15 mouse cellular contexts compared by ENCODE assay signal in the genomic region with DNA sequence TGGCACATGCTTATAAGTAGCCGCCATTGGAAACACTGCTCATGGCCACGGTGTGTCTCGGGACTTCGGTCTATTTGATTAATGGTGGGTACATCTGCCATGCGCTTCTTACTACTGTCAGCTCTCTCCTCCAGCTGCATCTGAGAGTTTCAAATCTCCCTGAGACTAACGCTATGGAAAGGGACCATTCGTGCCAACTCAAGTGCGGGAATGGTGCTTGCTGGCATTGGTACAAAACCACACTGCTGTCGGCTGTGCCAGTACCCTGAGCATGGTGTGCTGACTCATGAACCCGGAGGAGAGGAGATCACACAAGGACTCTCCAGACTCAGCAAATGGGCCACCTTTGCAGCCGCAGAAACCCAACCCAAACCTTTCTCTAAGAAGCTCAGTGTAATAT.
DNase-seq lines count a peak whose midpoint lies in the region; ATAC-seq and TF ChIP-seq lines count a peak whose summit lies in the region.
"Had no signal": no experiment of that assay in that cellular context is flagged by ENCODE, and none has a peak within 500 bp of the region (broad histone marks: within the 10 kb centered on the region; RNA-seq: fewer than 3 reads in every experiment).

No protein-coding gene starts in this region.

- 89% methylated on average over 11 of the region's 11 CpGs for WGBS in intestine, postnatal 0 days
- WGBS in lung, adult 2 months, result 85% methylated on average over 11 of the region's 11 CpGs

- peak; percentile 64; the same call in 1 of the 2 replicates for ATAC-seq in cerebellum, adult (ENCODE audit: insufficient number of reproducible peaks, low FRiP score, low TSS enrichment)
- ATAC-seq in intestine, postnatal 0 days, result no peak
- ATAC-seq: intestine, embryonic 16.5 days had no signal

- H3K4me3 ChIP-seq in intestine, postnatal 0 days (ENCODE audit: low read depth, low read length), result no peak overlapping the region
- H3K4me3 ChIP-seq in lung, adult 2 months (replicated peaks; ENCODE audit: extremely low read depth, low read depth, low read length), result no peak overlapping the region
- H3K4me3 ChIP-seq: heart, embryonic 12.5 days; liver, embryonic 13.5 days had no signal

- H3K9ac ChIP-seq in intestine, postnatal 0 days (ENCODE audit: low read depth, low read length), result no peak overlapping the region
- H3K9ac ChIP-seq: heart, embryonic 12.5 days; liver, embryonic 13.5 days had no signal

- H3K27me3 ChIP-seq in intestine, postnatal 0 days (replicated peaks; ENCODE audit: control insufficient read depth, insufficient read depth, low read length), result no peaks in the 10 kb centered on the region
- H3K27me3 ChIP-seq: heart, embryonic 12.5 days; liver, embryonic 13.5 days had no signal

- no peak for TF ChIP-seq CTCF in intestine, postnatal 0 days (IDR thresholded peaks at IDR 0.05; ENCODE audit: low read depth)
- TF ChIP-seq CTCF in lung, adult 2 months (IDR thresholded peaks at IDR 0.05; ENCODE audit: insufficient read depth, low read length), result no peak

- H3K9me3 ChIP-seq in intestine, postnatal 0 days (ENCODE audit: control insufficient read depth), result no peaks in the 10 kb centered on the region
- H3K9me3 ChIP-seq: heart, embryonic 12.5 days; liver, embryonic 13.5 days had no signal

- no peaks in the 10 kb centered on the region for H3K4me1 ChIP-seq in intestine, postnatal 0 days (replicated peaks; ENCODE audit: control insufficient read depth, insufficient read depth, low read length)
- H3K4me1 ChIP-seq in lung, adult 2 months (ENCODE audit: control insufficient read depth, insufficient read depth, low read length), result no peaks in the 10 kb centered on the region
- H3K4me1 ChIP-seq: heart, embryonic 12.5 days; liver, embryonic 13.5 days had no signal

- no peak for DNase-seq in cerebellum, postnatal 4 days (ENCODE audit: low spot score in 2 of 2)
- DNase-seq in 3134 (ENCODE audit: extremely low read depth, insufficient read length, low spot score), result peak; percentile 63
- DNase-seq in adrenal gland, postnatal 14 days, result peak; percentile 50
- DNase-seq in cerebellum, adult 9-11 months, result peak; percentile 43
- no peak for DNase-seq in layer of hippocampus, postnatal 25 days (ENCODE audit: extremely low spot score in 1 of 2, low spot score in 1 of 2)
- DNase-seq in lung, adult 2 months, result no peak
- DNase-seq: gastrocnemius, postnatal 10 days; kidney, postnatal 10 days; left cerebral cortex, postnatal 4 days; liver, embryonic 13.5 days; lung, postnatal 10 days had no signal

- no peak overlapping the region for H3K27ac ChIP-seq in intestine, postnatal 0 days (ENCODE audit: low read depth, low read length)
- H3K27ac ChIP-seq: liver, embryonic 13.5 days had no signal

- H3K36me3 ChIP-seq in intestine, postnatal 0 days (ENCODE audit: control insufficient read depth, insufficient read depth), result no peaks in the 10 kb centered on the region
- H3K36me3 ChIP-seq: heart, embryonic 12.5 days; liver, embryonic 13.5 days had no signal

- TF ChIP-seq POLR2A in lung, adult 2 months (IDR thresholded peaks at IDR 0.05; ENCODE audit: borderline replicate concordance, extremely low read depth, low read depth, low read length), result no peak

- H3K4me2 ChIP-seq in intestine, postnatal 0 days (replicated peaks; ENCODE audit: low read depth), result no peak overlapping the region
- H3K4me2 ChIP-seq: heart, embryonic 12.5 days; liver, embryonic 13.5 days had no signal

Comparison
In these comparisons a context has a peak if more than half of its experiments do, and no peak if none do; other contexts are left out.
1. DNase-seq: peak in 3134 (single experiment), adrenal gland, postnatal 14 days (single experiment) and cerebellum, adult 9-11 months (single experiment); none in cerebellum, postnatal 4 days (0 of 2), layer of hippocampus, postnatal 25 days (0 of 2) and lung, adult 2 months (single experiment).